Mouse (Mus musculus) CD4-positive, CD25-positive, alpha-beta regulatory T cell, adult 2 months (primary cell): ENCODE data around the gene Sbk3.

Experiments
- DNase-seq: peaks from one replicate; pipeline ENCODE4 v3.0.0-alpha.2; 2012; ENCODE audit warnings: low read depth, low spot score

The Sbk3 gene

GRCm38 (mm10) chr7:4933103-4933502 is 37.9 kb downstream of the Sbk3 start:
- no peak for DNase-seq

DNA sequence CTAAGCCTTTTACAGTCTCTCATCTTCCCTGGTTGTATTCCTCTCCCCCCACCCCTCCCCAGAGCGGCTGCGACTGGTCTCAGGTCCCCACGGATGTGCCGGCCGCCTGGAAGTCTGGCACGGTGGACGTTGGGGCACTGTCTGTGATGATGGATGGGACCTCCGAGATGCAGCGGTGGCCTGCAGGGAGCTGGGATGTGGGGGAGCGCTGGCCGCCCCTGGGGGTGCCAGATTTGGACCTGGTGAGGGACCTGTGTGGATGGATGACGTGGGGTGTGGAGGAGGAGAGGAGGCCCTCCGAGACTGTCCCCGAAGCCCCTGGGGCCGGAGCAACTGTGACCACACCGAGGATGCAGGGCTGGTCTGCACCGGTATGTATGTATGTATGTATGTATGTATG is 42.6 kb downstream of the Sbk3 start:
- no peak for DNase-seq

GRCm38 (mm10) chr7:4927711-4928110 is 43.3 kb downstream of the Sbk3 start:
- DNase-seq, result no peak

GRCm38 (mm10) chr7:4926849-4927248 is 44.1 kb downstream of the Sbk3 start:
- DNase-seq, result no peak

GRCm38 (mm10) chr7:4925441-4926381 is 45.3 kb downstream of the Sbk3 start, which contains the start of gene Ssc5d:
Gene Ssc5d (plus strand): TSS chr7:4925785.
- DNase-seq, result no peak

- no peak for DNase-seq
Measured at GRCm38 (mm10) chr7:4924891-4925301, 46.1 kb downstream of the Sbk3 start.

- no peak for DNase-seq
Measured at GRCm38 (mm10) chr7:4924483-4924882, 46.5 kb downstream of the Sbk3 start.

GRCm38 (mm10) chr7:4923586-4924364 is 47.2 kb downstream of the Sbk3 start:
- peak; percentile 39 for DNase-seq

DNA sequence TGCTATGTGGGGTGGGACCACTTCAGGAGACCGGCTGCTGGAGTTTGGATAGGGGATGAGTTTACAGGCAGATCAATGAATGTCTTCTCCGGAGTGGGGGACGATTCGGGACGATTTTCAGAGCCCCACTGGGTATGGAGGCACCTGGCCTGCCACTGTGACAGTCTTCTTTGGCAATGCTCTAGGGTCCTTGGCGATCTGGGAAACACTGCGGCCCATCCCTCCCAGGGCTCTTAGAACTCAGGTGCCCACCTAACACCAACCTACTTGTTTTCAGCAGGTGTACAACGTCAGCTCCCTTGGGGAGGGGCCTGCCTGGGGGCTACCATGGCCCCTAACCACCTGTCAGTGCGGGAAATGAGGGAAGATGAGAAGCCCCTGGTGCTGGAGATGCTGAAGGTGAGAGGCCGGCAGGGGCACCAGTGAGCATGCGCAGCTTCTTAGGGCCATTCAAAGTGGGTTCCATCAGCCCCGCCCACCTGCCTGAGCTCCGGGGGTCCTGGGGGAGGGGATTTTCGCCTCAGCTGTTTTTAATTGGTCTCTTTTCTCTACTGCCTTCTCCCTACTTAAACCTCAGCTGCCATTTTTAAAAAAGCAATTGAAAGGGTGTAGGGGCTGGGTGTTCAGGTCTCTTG is 47.9 kb downstream of the Sbk3 start:
- DNase-seq, result peak; percentile 54

- DNase-seq, result peak; percentile 73
Measured at GRCm38 (mm10) chr7:4922508-4922907, 48.5 kb downstream of the Sbk3 start.

GRCm38 (mm10) chr7:4921824-4922482 is 49.0 kb downstream of the Sbk3 start, which contains the start of gene Nat14:
Gene Nat14 (plus strand): TSS chr7:4922028.
- DNase-seq, result no peak

- no peak for DNase-seq
Measured at GRCm38 (mm10) chr7:4920976-4921823, 49.8 kb downstream of the Sbk3 start.

GRCm38 (mm10) chr7:4920496-4920895 is 50.5 kb downstream of the Sbk3 start:
- DNase-seq, result no peak

DNA sequence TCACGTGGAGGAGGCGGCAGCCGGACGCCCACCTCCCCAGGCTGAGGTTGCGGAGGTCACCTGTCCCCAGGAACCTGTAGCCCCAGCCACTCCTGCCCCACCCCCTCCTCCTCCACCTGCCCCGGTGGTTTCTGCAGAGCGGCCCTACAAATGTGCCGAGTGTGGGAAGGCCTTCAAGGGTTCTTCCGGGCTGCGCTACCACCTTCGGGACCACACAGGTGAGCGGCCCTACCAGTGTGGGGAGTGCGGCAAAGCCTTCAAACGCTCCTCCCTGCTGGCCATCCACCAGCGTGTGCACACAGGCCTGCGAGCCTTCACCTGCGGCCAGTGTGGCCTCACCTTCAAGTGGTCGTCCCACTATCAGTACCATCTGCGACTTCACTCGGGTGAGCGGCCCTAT is 51.0 kb downstream of the Sbk3 start:
- no peak for DNase-seq

DNA sequence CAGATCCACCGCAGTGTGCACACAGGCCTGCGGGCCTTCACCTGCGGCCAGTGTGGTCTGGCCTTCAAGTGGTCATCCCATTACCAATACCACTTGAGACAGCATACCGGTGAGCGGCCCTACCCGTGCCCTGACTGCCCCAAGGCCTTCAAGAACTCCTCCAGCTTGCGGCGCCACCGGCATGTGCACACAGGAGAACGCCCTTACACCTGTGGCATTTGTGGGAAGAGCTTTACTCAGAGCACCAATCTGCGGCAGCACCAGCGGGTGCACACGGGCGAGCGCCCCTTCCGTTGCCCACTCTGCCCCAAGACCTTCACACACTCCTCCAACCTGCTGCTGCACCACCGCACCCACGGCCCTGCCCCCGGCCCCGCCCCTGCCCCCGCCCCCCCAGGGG is 51.9 kb downstream of the Sbk3 start:
- no peak for DNase-seq

- DNase-seq, result no peak
Measured at GRCm38 (mm10) chr7:4918681-4919080, 52.3 kb downstream of the Sbk3 start.

DNA sequence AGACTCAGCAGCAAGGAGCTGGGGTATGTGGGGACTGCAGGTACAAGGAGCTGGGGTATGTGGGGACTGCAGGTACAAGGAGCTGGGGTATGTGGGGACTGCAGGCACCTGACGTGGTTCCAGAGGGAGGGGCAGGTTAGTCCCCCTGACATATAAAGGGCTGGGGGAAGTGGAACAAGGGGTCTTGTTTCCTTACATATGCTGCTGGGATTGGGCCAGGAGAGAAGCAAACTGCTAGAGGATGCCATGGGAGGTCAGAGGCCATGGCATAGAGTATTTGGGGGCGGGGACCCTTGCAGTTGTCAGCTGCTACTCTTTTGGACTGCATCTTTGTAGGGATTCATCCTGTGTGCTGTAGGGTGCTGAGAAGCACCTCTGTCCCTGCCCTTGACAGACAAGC is 53.5 kb downstream of the Sbk3 start:
- no peak for DNase-seq

GRCm38 (mm10) chr7:4915669-4916416 is 55.1 kb downstream of the Sbk3 start:
- DNase-seq, result no peak
